Comparison of ENCODE assay signal across 13 mouse cellular contexts in the genomic region with DNA sequence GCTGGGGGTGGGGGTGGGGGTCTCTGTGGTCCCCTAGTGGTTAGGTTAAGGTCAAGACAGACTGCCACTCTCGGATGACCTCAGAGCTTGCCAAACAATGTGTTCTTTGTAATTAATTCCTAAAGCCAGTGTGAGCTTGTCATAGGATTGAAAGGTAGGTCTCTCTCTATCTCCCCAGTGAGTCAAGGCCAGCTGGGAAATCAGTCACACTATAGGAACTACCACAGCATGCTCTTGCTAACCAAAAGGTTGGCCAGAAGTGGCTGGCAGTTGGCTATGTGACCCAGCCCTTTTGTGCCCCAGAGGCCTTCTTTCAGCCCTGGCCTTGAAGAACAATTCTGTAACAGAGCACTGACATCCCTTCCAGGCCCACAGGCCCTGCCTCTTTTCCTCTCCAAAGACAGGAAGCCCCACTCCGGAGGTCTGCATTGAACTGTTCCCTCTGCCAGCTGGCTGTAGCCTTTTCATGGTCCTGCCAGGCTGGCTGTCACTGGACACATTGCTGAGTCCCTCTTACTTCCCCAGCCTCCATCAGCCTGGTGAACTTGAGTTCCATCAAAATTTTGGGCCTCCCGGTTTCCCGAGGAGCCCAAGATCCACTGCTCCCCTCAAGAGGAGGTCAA.
DNase-seq lines count a peak whose midpoint lies in the region; ATAC-seq and TF ChIP-seq lines count a peak whose summit lies in the region.
"Had no signal": no experiment of that assay in that cellular context is flagged by ENCODE, and none has a peak within 500 bp of the region (broad histone marks: within the 10 kb centered on the region; RNA-seq: fewer than 3 reads in every experiment).

No protein-coding gene starts in this region.

- H3K36me3 ChIP-seq in intestine, embryonic 15.5 days, result no peaks in the 10 kb centered on the region
- H3K36me3 ChIP-seq in intestine, postnatal 0 days (ENCODE audit: control insufficient read depth, insufficient read depth), result no peaks in the 10 kb centered on the region; the same call in 1 of the 2 replicates
- H3K36me3 ChIP-seq in hindbrain, embryonic 11.5 days (ENCODE audit: control insufficient read depth, insufficient read depth, low read length), result no peaks in the 10 kb centered on the region

- no peaks in the 10 kb centered on the region for H3K9me3 ChIP-seq in intestine, embryonic 15.5 days
- H3K9me3 ChIP-seq in intestine, postnatal 0 days (ENCODE audit: control insufficient read depth), result no peaks in the 10 kb centered on the region
- H3K9me3 ChIP-seq in hindbrain, embryonic 11.5 days (ENCODE audit: control insufficient read depth, low read length), result no peaks in the 10 kb centered on the region
- H3K9me3 ChIP-seq: embryonic facial prominence, embryonic 15.5 days had no signal

- no peak overlapping the region for H3K4me2 ChIP-seq in intestine, embryonic 15.5 days (replicated peaks)
- H3K4me2 ChIP-seq in intestine, postnatal 0 days (replicated peaks; ENCODE audit: low read depth), result no peak overlapping the region
- no peak overlapping the region for H3K4me2 ChIP-seq in hindbrain, embryonic 11.5 days (replicated peaks; ENCODE audit: low read depth, low read length)
- H3K4me2 ChIP-seq: embryonic facial prominence, embryonic 15.5 days had no signal

- H3K27me3 ChIP-seq in intestine, embryonic 15.5 days (replicated peaks), result no peaks in the 10 kb centered on the region
- H3K27me3 ChIP-seq in intestine, postnatal 0 days (replicated peaks; ENCODE audit: control insufficient read depth, insufficient read depth, low read length), result no peaks in the 10 kb centered on the region
- no peaks in the 10 kb centered on the region for H3K27me3 ChIP-seq in hindbrain, embryonic 11.5 days (ENCODE audit: control insufficient read depth, insufficient read depth, low read length)
- H3K27me3 ChIP-seq: embryonic facial prominence, embryonic 15.5 days had no signal

- peak; percentile 69 to 81 for DNase-seq in cerebellum, postnatal 10 days
- no peak for DNase-seq in cerebellum, adult 11 months
- peak; percentile 54 for DNase-seq in lung, postnatal 10 days
- no peak for DNase-seq in lung, postnatal 36 days
- DNase-seq in hindbrain, embryonic 11.5 days (ENCODE audit: low spot score), result no peak
- no peak for DNase-seq in thymus, adult 18-20 months
- DNase-seq: B cell, adult 2 months; thymus, postnatal 4 days had no signal

- peaks cover 11% of the 10 kb centered on the region; the same call in 1 of the 2 replicates for H3K4me1 ChIP-seq in intestine, embryonic 15.5 days (replicated peaks)
- no peaks in the 10 kb centered on the region for H3K4me1 ChIP-seq in intestine, postnatal 0 days (replicated peaks; ENCODE audit: control insufficient read depth, insufficient read depth, low read length)
- peaks cover 12% of the 10 kb centered on the region; the same call in 1 of the 2 replicates for H3K4me1 ChIP-seq in hindbrain, embryonic 11.5 days (replicated peaks; ENCODE audit: control insufficient read depth, insufficient read depth, low read length)

- no peak for ATAC-seq in intestine, embryonic 15.5 days
- no peak for ATAC-seq in intestine, postnatal 0 days
- peak; percentile 33; the same call in 1 of the 2 replicates for ATAC-seq in hindbrain, embryonic 11.5 days (ENCODE audit: low FRiP score)

- no peak overlapping the region for H3K9ac ChIP-seq in intestine, embryonic 15.5 days
- H3K9ac ChIP-seq in intestine, postnatal 0 days (ENCODE audit: low read depth, low read length), result no peak overlapping the region
- H3K9ac ChIP-seq in hindbrain, embryonic 11.5 days (ENCODE audit: low read depth, low read length), result no peak overlapping the region
- H3K9ac ChIP-seq: embryonic facial prominence, embryonic 15.5 days; liver, embryonic 14.5 days had no signal

- 81% methylated on average over 4 of the region's 4 CpGs for WGBS in intestine, embryonic 15.5 days
- WGBS in intestine, postnatal 0 days, result 72% methylated on average over 4 of the region's 4 CpGs
- 46% methylated on average over 4 of the region's 4 CpGs for WGBS in hindbrain, embryonic 11.5 days

- H3K4me3 ChIP-seq in intestine, embryonic 15.5 days (replicated peaks), result no peak overlapping the region
- no peak overlapping the region for H3K4me3 ChIP-seq in intestine, postnatal 0 days (ENCODE audit: low read depth, low read length)
- H3K4me3 ChIP-seq in hindbrain, embryonic 11.5 days (ENCODE audit: low read depth, low read length), result no peak overlapping the region
- H3K4me3 ChIP-seq: embryonic facial prominence, embryonic 15.5 days had no signal

- peak overlapping the region; percentile 9; the same call in 1 of the 2 replicates for H3K27ac ChIP-seq in intestine, embryonic 15.5 days
- no peak overlapping the region for H3K27ac ChIP-seq in intestine, postnatal 0 days (ENCODE audit: low read depth, low read length)
- H3K27ac ChIP-seq in hindbrain, embryonic 11.5 days (ENCODE audit: low read depth, low read length), result 0 out of 2 replicates have a peak overlapping the region, but pooled peaks have one; percentile 6
- H3K27ac ChIP-seq: embryonic facial prominence, embryonic 15.5 days; liver, embryonic 14.5 days; macrophage had no signal

- no peak for TF ChIP-seq CTCF in intestine, postnatal 0 days (IDR thresholded peaks at IDR 0.05; ENCODE audit: low read depth)

Comparison
In these comparisons a context has a peak if more than half of its experiments do, and no peak if none do; other contexts are left out.
1. DNase-seq: peak in cerebellum, postnatal 10 days (2 of 2) and lung, postnatal 10 days (single experiment); none in cerebellum, adult 11 months (single experiment), lung, postnatal 36 days (single experiment), hindbrain, embryonic 11.5 days (single experiment) and thymus, adult 18-20 months (0 of 2).